Mouse (Mus musculus) layer of hippocampus, postnatal 10 days (tissue): ENCODE results near the gene Gm8909. TPM values are rescaled to one million over a fixed set of nuclear protein-coding genes. Genes with fewer than 3 reads are reported as not detected.
"Not testable (repeated sequence)": the region's sequence is repeated elsewhere in the genome, so short reads cannot be mapped to it uniquely, and the experiment has no call there.

Experiments
- DNase-seq, 2 experiments: peaks; one replicate each; pipeline ENCODE4 v3.0.0; 2021; ENCODE audit warnings: low spot score in 2 of 2
- total RNA-seq, 2 experiments: library from RNA; stranded (reverse); gene quantifications; 2 replicates each; pipeline ENCODE4 v1.2.3; 2021

Gene Gm8909
- total RNA-seq, 2 experiments from 2014 or later = not detected

GRCm38 (mm10) chr17:36116545-36116944 lies 51.8 kb downstream of the Gm8909 start:
- DNase-seq = not testable (repeated sequence)

Other genes starting within 250 kb of the Gm8909 start
- gene Abcf1, start 198.8 kb downstream of the Gm8909 start, total RNA-seq = 10 to 100 TPM; 86.2 to 86.6 TPM
- 100 to 1,000 TPM; 123 to 128 TPM for gene Gnl1, start 188.7 kb downstream of the Gm8909 start, total RNA-seq
- 10 to 100 TPM; 72.1 to 79.2 TPM for gene Prr3, start 188.3 kb downstream of the Gm8909 start, total RNA-seq
- gene H2-T24, start 148.0 kb downstream of the Gm8909 start, total RNA-seq = under 1 TPM; 0.54 to 0.80 TPM
- 1 to 10 TPM; 2.4 to 2.9 TPM for gene H2-T23, start 135.7 kb downstream of the Gm8909 start, total RNA-seq
- gene H2-T22, start 125.8 kb downstream of the Gm8909 start, total RNA-seq = 1 to 10 TPM; 8.2 to 9.0 TPM
- gene Gm6034, start 125.6 kb downstream of the Gm8909 start, total RNA-seq = not detected
- under 1 TPM; 0.30 to 0.65 TPM for gene Gm11127, start 110.2 kb downstream of the Gm8909 start, total RNA-seq
- not detected for gene Gm19684, start 46.9 kb downstream of the Gm8909 start, total RNA-seq
- not detected for gene Gm7030, start 39.1 kb downstream of the Gm8909 start, total RNA-seq
- not detected for gene H2-T3, start 21.8 kb upstream of the Gm8909 start, total RNA-seq
- gene Rpp21, start 89.5 kb upstream of the Gm8909 start, total RNA-seq = 10 to 100 TPM; 42.6 to 43.6 TPM
- 10 to 100 TPM; 21.1 to 23.9 TPM for gene Trim39, start 103.7 kb upstream of the Gm8909 start, total RNA-seq
- not detected for gene H2-M10.2, start 118.0 kb upstream of the Gm8909 start, total RNA-seq
- gene H2-M10.1, start 157.6 kb upstream of the Gm8909 start, total RNA-seq = not detected
- gene H2-M10.3, start 199.9 kb upstream of the Gm8909 start, total RNA-seq = not detected